Mouse (Mus musculus) limb, embryonic 14.5 days (tissue): ENCODE results near the gene Olfr178. TPM values are rescaled to one million over a fixed set of nuclear protein-coding genes. Genes with fewer than 3 reads are reported as not detected.

Experiments used
- ATAC-seq: fragments of 200-750 bp; cut with Nextera tagmentation; 2 replicates; pipeline ENCODE4 v1.8.0; 2017; ENCODE audit warnings: low read depth, moderate number of reproducible peaks, moderate TSS enrichment; ENCODE audit not compliant: low FRiP score
- DNase-seq: peaks from one replicate; pipeline ENCODE4 v3.0.0-alpha.2; 2015; ENCODE audit warnings: low spot score
- H3K27ac ChIP-seq: fragments of 300-500 bp; sonication (generic); replicated peaks from 2 replicates; pipeline ENCODE4 v1.5.1; 2014; ENCODE audit warnings: low read depth, mild to moderate bottlenecking, low read length, moderate library complexity, mixed read lengths
- H3K27me3 ChIP-seq: fragments of 300-500 bp; sonication (generic); 2 replicates; pipeline ENCODE4 v1.6.1; 2014; ENCODE audit warnings: low read length, mixed read lengths; ENCODE audit not compliant: control insufficient read depth, insufficient read depth
- H3K36me3 ChIP-seq: fragments of 300-500 bp; sonication (generic); 2 replicates; pipeline ENCODE4 v1.6.1; 2014; ENCODE audit warnings: mild to moderate bottlenecking, low read length, moderate library complexity, mixed read lengths; ENCODE audit not compliant: control insufficient read depth, insufficient read depth
- H3K4me1 ChIP-seq: fragments of 300-500 bp; sonication (generic); 2 replicates; pipeline ENCODE4 v1.6.1; 2014; ENCODE audit warnings: antibody characterized with exemption, low read length, mixed read lengths; ENCODE audit not compliant: control insufficient read depth, insufficient read depth
- H3K4me2 ChIP-seq: fragments of 300-500 bp; sonication (generic); replicated peaks from 2 replicates; pipeline ENCODE4 v1.6.1; 2014; ENCODE audit warnings: low read depth, mild to moderate bottlenecking, low read length, moderate library complexity; ENCODE audit not compliant: severe bottlenecking
- H3K4me3 ChIP-seq: fragments of 300-500 bp; sonication (generic); replicated peaks from 2 replicates; pipeline ENCODE4 v1.5.1; 2014; ENCODE audit warnings: low read length
- H3K9ac ChIP-seq: fragments of 300-500 bp; sonication (generic); 2 replicates; pipeline ENCODE4 v1.6.1; 2014; ENCODE audit warnings: mild to moderate bottlenecking, low read depth, low read length, moderate library complexity; ENCODE audit not compliant: severe bottlenecking
- H3K9me3 ChIP-seq: fragments of 300-500 bp; sonication (generic); 2 replicates; pipeline ENCODE4 v1.6.1; 2016; ENCODE audit warnings: low read length; ENCODE audit not compliant: control insufficient read depth
- POLR2A ChIP-seq: fragments of 200-500 bp; IDR thresholded peaks from 2 replicates; pipeline ENCODE4 v1.8.0; 2012; ENCODE audit warnings: inconsistent platforms, mild to moderate bottlenecking, moderate library complexity, borderline replicate concordance; ENCODE audit not compliant: insufficient read depth, insufficient read length; ENCODE audit errors: extremely low read depth
- WGBS: fragments of 180-500 bp; shearing (Covaris S2); extraction: QIAGEN DNeasy Blood & Tissue Kit; methylation state at CpG from one replicate; pipeline ENCODE4 v1.1.7; 2014; 5-methylcytosine and 5-hydroxymethylcytosine counted together
- polyA plus RNA-seq, 2 experiments: library from polyadenylated mRNA; depleted of rRNA in 1 of 2; stranded (reverse) in 1 of 2; unstranded in 1 of 2; fragments of >200 nt; fragmentation: Nextera tagmentation in 1 of 2; extraction: Ambion mirVana in 1 of 2; gene quantifications; 2 replicates each; pipeline versions ENCODE4 v1.2.1 to v1.2.3; 2012 to 2014

The Olfr178 gene
- polyA plus RNA-seq, 2 experiments: not detected

DNA sequence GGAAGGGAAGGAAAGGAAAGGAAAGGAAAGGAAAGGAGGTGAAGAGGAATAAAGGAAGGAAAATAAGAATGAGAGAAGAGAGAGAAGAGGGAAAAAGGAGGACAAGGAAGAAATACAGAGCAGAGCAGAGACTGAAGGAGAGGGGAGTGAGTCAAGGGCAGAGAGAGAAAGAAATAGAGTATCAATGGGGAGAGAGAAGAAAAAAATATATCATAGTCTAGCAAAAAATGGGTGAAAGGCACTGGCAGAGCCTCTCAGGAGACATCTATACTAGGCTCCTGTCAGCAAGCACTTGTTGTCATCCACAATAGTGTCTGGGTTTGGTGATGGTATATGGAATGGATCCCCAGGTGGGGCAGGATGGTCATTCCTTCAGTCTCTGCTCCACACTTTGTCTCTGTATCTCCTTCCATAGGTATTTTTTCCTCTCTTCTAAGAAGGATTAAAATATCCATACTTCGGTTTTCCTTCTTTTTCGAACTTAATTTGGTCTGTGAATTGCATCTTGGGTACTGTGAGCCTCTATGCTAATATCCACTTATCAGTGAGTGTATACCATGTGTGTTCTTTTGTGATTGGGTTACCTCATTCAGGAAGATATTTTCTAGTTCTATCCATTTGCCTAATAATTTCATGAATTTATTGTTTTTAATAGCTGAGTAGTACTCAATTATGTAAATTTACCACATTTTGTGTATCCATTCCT, 31.7 kb downstream of the Olfr178 start:
- 80% methylated on average over 2 of the region's 2 CpGs for WGBS
- Histone ChIP-seq H3K4me2 (no peak overlapping the region), H3K36me3 (no peaks in the 10 kb centered on the region), H3K4me3 (no peak overlapping the region), H3K4me1 (no peaks in the 10 kb centered on the region), H3K9ac (no peak overlapping the region), H3K27ac (no peak overlapping the region), H3K9me3 (no peaks in the 10 kb centered on the region), H3K27me3 (no peaks in the 10 kb centered on the region)
- ATAC-seq (no peak), DNase-seq (no peak)
- no peak for TF ChIP-seq POLR2A

Other genes with a start within 250 kb of the Olfr178 start
- 20.3 TPM in 2 replicates for gene Cpox, start 221.8 kb downstream of the Olfr178 start, polyA plus RNA-seq (2012; rRNA removed)
- 22.3 and 24.4 TPM in 2 replicates for gene Cpox, start 221.8 kb downstream of the Olfr178 start, polyA plus RNA-seq (2014; fragmentation: Nextera tagmentation; extraction: Ambion mirVana)
- 0.05 and 0.06 TPM in 2 replicates for gene Gpr15, start 173.0 kb downstream of the Olfr178 start, polyA plus RNA-seq (2012; rRNA removed)
- gene Gpr15, start 173.0 kb downstream of the Olfr178 start, polyA plus RNA-seq (2014; fragmentation: Nextera tagmentation; extraction: Ambion mirVana): 0.15 TPM in 1 of 2 replicates, not detected in the other
- gene Cldnd1, start 164.2 kb downstream of the Olfr178 start, polyA plus RNA-seq (2012; rRNA removed): 107 and 125 TPM in 2 replicates
- gene Cldnd1, start 164.2 kb downstream of the Olfr178 start, polyA plus RNA-seq (2014; fragmentation: Nextera tagmentation; extraction: Ambion mirVana): 137 and 145 TPM in 2 replicates
- not detected in 2 replicates for gene Olfr172, start 128.9 kb downstream of the Olfr178 start, polyA plus RNA-seq (2012; rRNA removed)
- gene Olfr172, start 128.9 kb downstream of the Olfr178 start, polyA plus RNA-seq (2014; fragmentation: Nextera tagmentation; extraction: Ambion mirVana): not detected in 2 replicates
- gene Olfr173, start 91.8 kb downstream of the Olfr178 start, polyA plus RNA-seq (2012; rRNA removed): not detected in 2 replicates
- not detected in 2 replicates for gene Olfr173, start 91.8 kb downstream of the Olfr178 start, polyA plus RNA-seq (2014; fragmentation: Nextera tagmentation; extraction: Ambion mirVana)
- not detected in 2 replicates for gene Olfr175-ps1, start 65.3 kb downstream of the Olfr178 start, polyA plus RNA-seq (2012; rRNA removed)
- gene Olfr175-ps1, start 65.3 kb downstream of the Olfr178 start, polyA plus RNA-seq (2014; fragmentation: Nextera tagmentation; extraction: Ambion mirVana): not detected in 2 replicates
- not detected in 2 replicates for gene Olfr177, start 17.3 kb downstream of the Olfr178 start, polyA plus RNA-seq (2012; rRNA removed)
- gene Olfr177, start 17.3 kb downstream of the Olfr178 start, polyA plus RNA-seq (2014; fragmentation: Nextera tagmentation; extraction: Ambion mirVana): not detected in 2 replicates
- not detected in 2 replicates for gene Olfr181, start 36.7 kb upstream of the Olfr178 start, polyA plus RNA-seq (2012; rRNA removed)
- not detected in 2 replicates for gene Olfr181, start 36.7 kb upstream of the Olfr178 start, polyA plus RNA-seq (2014; fragmentation: Nextera tagmentation; extraction: Ambion mirVana)
- gene Olfr180, start 37.3 kb upstream of the Olfr178 start, polyA plus RNA-seq (2012; rRNA removed): not detected in 2 replicates
- gene Olfr180, start 37.3 kb upstream of the Olfr178 start, polyA plus RNA-seq (2014; fragmentation: Nextera tagmentation; extraction: Ambion mirVana): not detected in 2 replicates
- not detected in 2 replicates for gene Olfr183, start 103.3 kb upstream of the Olfr178 start, polyA plus RNA-seq (2012; rRNA removed)
- not detected in 2 replicates for gene Olfr183, start 103.3 kb upstream of the Olfr178 start, polyA plus RNA-seq (2014; fragmentation: Nextera tagmentation; extraction: Ambion mirVana)
- not detected in 2 replicates for gene Olfr186, start 138.2 kb upstream of the Olfr178 start, polyA plus RNA-seq (2012; rRNA removed)
- gene Olfr186, start 138.2 kb upstream of the Olfr178 start, polyA plus RNA-seq (2014; fragmentation: Nextera tagmentation; extraction: Ambion mirVana): not detected in 2 replicates
- gene Olfr187, start 147.7 kb upstream of the Olfr178 start, polyA plus RNA-seq (2012; rRNA removed): not detected in 2 replicates
- gene Olfr187, start 147.7 kb upstream of the Olfr178 start, polyA plus RNA-seq (2014; fragmentation: Nextera tagmentation; extraction: Ambion mirVana): not detected in 2 replicates
- gene Olfr190, start 185.9 kb upstream of the Olfr178 start, polyA plus RNA-seq (2012; rRNA removed): not detected in 2 replicates
- not detected in 2 replicates for gene Olfr190, start 185.9 kb upstream of the Olfr178 start, polyA plus RNA-seq (2014; fragmentation: Nextera tagmentation; extraction: Ambion mirVana)
- not detected in 2 replicates for gene Olfr191, start 197.8 kb upstream of the Olfr178 start, polyA plus RNA-seq (2012; rRNA removed)
- not detected in 2 replicates for gene Olfr191, start 197.8 kb upstream of the Olfr178 start, polyA plus RNA-seq (2014; fragmentation: Nextera tagmentation; extraction: Ambion mirVana)
- gene Olfr193, start 219.8 kb upstream of the Olfr178 start, polyA plus RNA-seq (2012; rRNA removed): not detected in 2 replicates
- gene Olfr193, start 219.8 kb upstream of the Olfr178 start, polyA plus RNA-seq (2014; fragmentation: Nextera tagmentation; extraction: Ambion mirVana): not detected in 2 replicates
- gene Olfr194, start 229.0 kb upstream of the Olfr178 start, polyA plus RNA-seq (2012; rRNA removed): not detected in 2 replicates
- not detected in 2 replicates for gene Olfr194, start 229.0 kb upstream of the Olfr178 start, polyA plus RNA-seq (2014; fragmentation: Nextera tagmentation; extraction: Ambion mirVana)